Mouse (Mus musculus): ENCODE data around the gene Ssbp1.

The Ssbp1 gene

GRCm38 (mm10) chr6:40454436-40455041, 16.6 kb upstream of the Ssbp1 start:
- no peak for DNase-seq (ENCODE audit: low spot score in 2 of 2)

- DNase-seq (ENCODE audit: low spot score in 2 of 2): no peak
Observed at GRCm38 (mm10) chr6:40465710-40466109, 5.4 kb upstream of the Ssbp1 start.

GRCm38 (mm10) chr6:40471720-40472010, 513 bp downstream of the Ssbp1 start:
- DNase-seq (ENCODE audit: low spot score in 2 of 2): no peak

GRCm38 (mm10) chr6:40476132-40476531, 5.0 kb downstream of the Ssbp1 start:
- no peak for DNase-seq (ENCODE audit: low spot score in 2 of 2)

- DNase-seq (ENCODE audit: low spot score in 2 of 2): no peak
Observed at GRCm38 (mm10) chr6:40479705-40480104, 8.6 kb downstream of the Ssbp1 start.

- no peak for DNase-seq (ENCODE audit: low spot score in 2 of 2)
Observed at GRCm38 (mm10) chr6:40482318-40482717, 11.2 kb downstream of the Ssbp1 start.

GRCm38 (mm10) chr6:40490933-40491332, 19.8 kb downstream of the Ssbp1 start, which contains the start of gene Tas2r137:
Gene Tas2r137 (plus strand): TSS chr6:40491233.
- no peak for DNase-seq (ENCODE audit: low spot score in 2 of 2)

- DNase-seq (ENCODE audit: low spot score in 2 of 2): no peak
Observed at GRCm38 (mm10) chr6:40493229-40493628, 22.1 kb downstream of the Ssbp1 start, which contains the start of gene Tas2r108. Gene Tas2r108 (plus strand): TSS chr6:40493529.

GRCm38 (mm10) chr6:40519408-40519807, 48.3 kb downstream of the Ssbp1 start, which contains the start of gene Prss37:
Gene Prss37 (minus strand): TSS chr6:40519508.
- DNase-seq (ENCODE audit: low spot score in 2 of 2): no peak
